Mouse (Mus musculus) myocyte (in vitro differentiated cells): ENCODE measurements around the gene Pfkfb2. TPM values are rescaled to one million over a fixed set of nuclear protein-coding genes. Genes with fewer than 3 reads are reported as not detected.

ENCODE experiments used
- H3K27me3 ChIP-seq: one replicate; pipeline ENCODE4 v1.6.1; 2011; ENCODE audit not compliant: control insufficient read depth, insufficient read depth, insufficient read length
- H3K36me3 ChIP-seq: one replicate; pipeline ENCODE4 v1.6.1; 2011; ENCODE audit not compliant: control insufficient read depth, insufficient read depth
- H3K4me2 ChIP-seq: one replicate; pipeline ENCODE4 v1.6.1; 2011; ENCODE audit warnings: low read depth, control low read depth
- H3K4me3 ChIP-seq: one replicate; pipeline ENCODE4 v1.5.1; 2011; ENCODE audit warnings: mild to moderate bottlenecking, control low read depth, moderate library complexity
- H3K79me2 ChIP-seq: one replicate; pipeline ENCODE4 v1.6.1; 2011; ENCODE audit not compliant: control insufficient read depth, insufficient read depth
- H3ac ChIP-seq: one replicate; pipeline ENCODE4 v1.6.1; 2011; ENCODE audit not compliant: control insufficient read depth, insufficient read length
- CEBPB ChIP-seq: IDR thresholded peaks from 2 replicates; pipeline ENCODE4 v1.6.1; 2011; ENCODE audit warnings: mild to moderate bottlenecking, moderate library complexity; ENCODE audit not compliant: poor library complexity, insufficient read depth, severe bottlenecking
- E2F4 ChIP-seq: IDR thresholded peaks from one replicate; pipeline ENCODE4 v1.6.1; 2011; ENCODE audit warnings: mild to moderate bottlenecking, control low read depth, moderate library complexity; ENCODE audit not compliant: insufficient read depth
- MAX ChIP-seq: IDR thresholded peaks from one replicate; pipeline ENCODE4 v1.6.1; 2011; ENCODE audit warnings: low read depth, mild to moderate bottlenecking, control low read depth
- MYOD1 ChIP-seq, 3 experiments: IDR thresholded peaks; one replicate each; pipeline ENCODE4 v1.6.1; 2011; ENCODE audit warnings: control low read depth in 2 of 3, low read depth in 2 of 3, mild to moderate bottlenecking in 2 of 3, moderate library complexity in 1 of 3; ENCODE audit not compliant: insufficient read length in 2 of 3, control insufficient read depth in 1 of 3
- MYOG ChIP-seq, 3 experiments: IDR thresholded peaks; one replicate each; pipeline ENCODE4 v1.6.1; 2011; ENCODE audit warnings: control low read depth in 2 of 3, low read depth in 2 of 3, mild to moderate bottlenecking in 2 of 3; ENCODE audit not compliant: insufficient read length in 2 of 3, control insufficient read depth in 1 of 3, insufficient read depth in 1 of 3
- POLR2A ChIP-seq: IDR thresholded peaks from one replicate; pipeline ENCODE4 v1.6.1; 2011; ENCODE audit warnings: low read depth, mild to moderate bottlenecking, control low read depth, moderate library complexity; ENCODE audit not compliant: insufficient read length
- POLR2AphosphoS2 ChIP-seq: IDR thresholded peaks from one replicate; pipeline ENCODE4 v1.6.1; 2011; ENCODE audit warnings: low read depth, control low read depth; ENCODE audit not compliant: insufficient read length
- REST ChIP-seq: IDR thresholded peaks from one replicate; pipeline ENCODE4 v1.6.1; 2011; ENCODE audit warnings: mild to moderate bottlenecking, control low read depth, moderate library complexity; ENCODE audit not compliant: insufficient read depth, insufficient read length
- SRF ChIP-seq: IDR thresholded peaks from one replicate; pipeline ENCODE4 v1.6.1; 2011; ENCODE audit warnings: low read depth; ENCODE audit not compliant: control insufficient read depth, insufficient read length
- TCF12 ChIP-seq: IDR thresholded peaks from one replicate; pipeline ENCODE4 v1.6.1; 2011; ENCODE audit warnings: mild to moderate bottlenecking, control low read depth; ENCODE audit not compliant: poor library complexity, insufficient read depth, severe bottlenecking
- TCF3 ChIP-seq: IDR thresholded peaks from one replicate; pipeline ENCODE4 v1.6.1; 2011; ENCODE audit warnings: low read depth, control low read depth; ENCODE audit not compliant: insufficient read length
- USF1 ChIP-seq: IDR thresholded peaks from one replicate; pipeline ENCODE4 v1.6.1; 2011; ENCODE audit warnings: low read depth, mild to moderate bottlenecking, control low read depth, moderate library complexity
- polyA plus RNA-seq: library from polyadenylated mRNA; unstranded; fragments of >200 nt; fragmentation: generic; extraction: Trizol; gene quantifications from one replicate; pipeline ENCODE4 v1.2.1, GENCODE M21; 2012; ENCODE audit warnings: missing spikeins

The Pfkfb2 gene
- polyA plus RNA-seq, 1 experiment: 2.6 TPM

- no peak overlapping the region for H3K4me2 ChIP-seq
- H3K36me3 ChIP-seq: peaks cover 13% of the 10 kb centered on the region
- no peak overlapping the region for H3ac ChIP-seq
- H3K79me2 ChIP-seq: no peaks in the 10 kb centered on the region
- no peak for TF ChIP-seq TCF12
- no peak for TF ChIP-seq POLR2AphosphoS2
- no peak for TF ChIP-seq SRF
- no peak for TF ChIP-seq USF1
- no peak for TF ChIP-seq MAX
- no peak for TF ChIP-seq MYOD1 (IDR thresholded peaks at IDR 0.05; ENCODE audit: control insufficient read depth in 1 of 3, insufficient read length in 2 of 3, low read depth in 2 of 3)
- no peak for TF ChIP-seq CEBPB
- no peak for TF ChIP-seq TCF3
- TF ChIP-seq POLR2A: no peak
- no peak for TF ChIP-seq MYOG (IDR thresholded peaks at IDR 0.05; ENCODE audit: control insufficient read depth in 1 of 3, insufficient read depth in 1 of 3, insufficient read length in 2 of 3, low read depth in 2 of 3)
- no peak for TF ChIP-seq E2F4
- TF ChIP-seq REST: no peak
- H3K4me3 ChIP-seq: no peak overlapping the region
- H3K27me3 ChIP-seq: no peaks in the 10 kb centered on the region
Measured at GRCm38 (mm10) chr1:130703613-130704012, 25.4 kb downstream of the Pfkfb2 start.

- no peaks in the 10 kb centered on the region for H3K79me2 ChIP-seq
- no peak overlapping the region for H3K4me2 ChIP-seq
- no peaks in the 10 kb centered on the region for H3K27me3 ChIP-seq
- TF ChIP-seq MYOG (IDR thresholded peaks at IDR 0.05; ENCODE audit: control insufficient read depth in 1 of 3, insufficient read depth in 1 of 3, insufficient read length in 2 of 3, low read depth in 2 of 3) (no peak), E2F4 (no peak), TCF12 (no peak), MAX (no peak), USF1 (no peak), CEBPB (no peak), TCF3 (no peak), SRF (no peak), MYOD1 (IDR thresholded peaks at IDR 0.05; ENCODE audit: control insufficient read depth in 1 of 3, insufficient read length in 2 of 3, low read depth in 2 of 3) (no peak), POLR2AphosphoS2 (no peak), REST (no peak), POLR2A (no peak)
- H3ac ChIP-seq: no peak overlapping the region
- no peak overlapping the region for H3K4me3 ChIP-seq
- H3K36me3 ChIP-seq: peaks cover 18% of the 10 kb centered on the region
Measured at GRCm38 (mm10) chr1:130701976-130702375, 27.1 kb downstream of the Pfkfb2 start.

- Histone ChIP-seq H3K79me2 (no peaks in the 10 kb centered on the region), H3K4me3 (no peak overlapping the region), H3ac (no peak overlapping the region), H3K27me3 (no peaks in the 10 kb centered on the region), H3K36me3 (peaks cover 18% of the 10 kb centered on the region), H3K4me2 (no peak overlapping the region)
- TF ChIP-seq TCF3 (no peak), POLR2AphosphoS2 (no peak), E2F4 (no peak), TCF12 (no peak), REST (no peak), USF1 (no peak), MAX (no peak), SRF (no peak), MYOG (IDR thresholded peaks at IDR 0.05; ENCODE audit: control insufficient read depth in 1 of 3, insufficient read depth in 1 of 3, insufficient read length in 2 of 3, low read depth in 2 of 3) (no peak), MYOD1 (IDR thresholded peaks at IDR 0.05; ENCODE audit: control insufficient read depth in 1 of 3, insufficient read length in 2 of 3, low read depth in 2 of 3) (no peak)
Measured at GRCm38 (mm10) chr1:130699937-130700633, 29.0 kb downstream of the Pfkfb2 start.

GRCm38 (mm10) chr1:130698601-130699000 is 30.5 kb downstream of the Pfkfb2 start:
- H3K36me3 ChIP-seq: peaks cover 15% of the 10 kb centered on the region
- TF ChIP-seq CEBPB: no peak
- TF ChIP-seq E2F4: no peak
- no peak for TF ChIP-seq TCF3
- TF ChIP-seq REST: no peak
- TF ChIP-seq TCF12: no peak
- no peak for TF ChIP-seq POLR2A
- TF ChIP-seq USF1: no peak
- no peak for TF ChIP-seq POLR2AphosphoS2
- TF ChIP-seq MYOG (IDR thresholded peaks at IDR 0.05; ENCODE audit: control insufficient read depth in 1 of 3, insufficient read depth in 1 of 3, insufficient read length in 2 of 3, low read depth in 2 of 3): no peak
- TF ChIP-seq MAX: no peak
- TF ChIP-seq SRF: no peak
- TF ChIP-seq MYOD1 (IDR thresholded peaks at IDR 0.05; ENCODE audit: control insufficient read depth in 1 of 3, insufficient read length in 2 of 3, low read depth in 2 of 3): no peak
- no peaks in the 10 kb centered on the region for H3K79me2 ChIP-seq
- no peaks in the 10 kb centered on the region for H3K27me3 ChIP-seq
- no peak overlapping the region for H3K4me3 ChIP-seq
- no peak overlapping the region for H3K4me2 ChIP-seq
- H3ac ChIP-seq: no peak overlapping the region

GRCm38 (mm10) chr1:130683905-130684304 is 45.1 kb downstream of the Pfkfb2 start:
- no peaks in the 10 kb centered on the region for H3K79me2 ChIP-seq
- H3K27me3 ChIP-seq: no peaks in the 10 kb centered on the region
- H3K4me3 ChIP-seq: no peak overlapping the region
- H3K4me2 ChIP-seq: no peak overlapping the region
- TF ChIP-seq MYOD1 (IDR thresholded peaks at IDR 0.05; ENCODE audit: control insufficient read depth in 1 of 3, insufficient read length in 2 of 3, low read depth in 2 of 3) (no peak), CEBPB (no peak), TCF3 (no peak), E2F4 (no peak), MYOG (IDR thresholded peaks at IDR 0.05; ENCODE audit: control insufficient read depth in 1 of 3, insufficient read depth in 1 of 3, insufficient read length in 2 of 3, low read depth in 2 of 3) (no peak), REST (no peak), USF1 (no peak), POLR2AphosphoS2 (no peak)
- H3ac ChIP-seq: no peak overlapping the region
- H3K36me3 ChIP-seq: no peaks in the 10 kb centered on the region
